Mouse (Mus musculus): ENCODE data around the gene Capn12. TPM values are rescaled to one million over a fixed set of nuclear protein-coding genes. Genes with fewer than 3 reads are reported as not detected.

Gene Capn12
- total and polyA plus RNA-seq, 3 experiments: 0.17 TPM; not detected in 2

GRCm38 (mm10) chr7:28847273-28847672 lies 33.9 kb upstream of the Capn12 start:
- Histone ChIP-seq H3K79me2 (replicated peaks; ENCODE audit: control insufficient read depth, extremely low read depth, insufficient read depth, poor library complexity, severe bottlenecking) (no peaks in the 10 kb centered on the region), H3K4me3 (replicated peaks in 1 of 3; ENCODE audit: low read depth in 2 of 3, low read length in 2 of 3, poor library complexity in 1 of 3) (no peak overlapping the region), H3K4me1 (ENCODE audit: control insufficient read depth in 1 of 2, insufficient read depth in 2 of 2) (no peaks in the 10 kb centered on the region), H3K9me3 (replicated peaks; ENCODE audit: low read length) (peaks cover 8% of the 10 kb centered on the region), H3K27ac (ENCODE audit: insufficient read depth, low read depth) (no peak overlapping the region), H3K4me2 (ENCODE audit: insufficient read depth, low read depth, poor library complexity, severe bottlenecking) (no peak overlapping the region), H3K9ac (ENCODE audit: insufficient read depth, low read depth) (no peak overlapping the region), H3K27me3 (replicated peaks) (no peaks in the 10 kb centered on the region), H3K36me3 (replicated peaks in 1 of 2; ENCODE audit: control insufficient read depth in 1 of 2, insufficient read depth in 1 of 2, low read length in 1 of 2) (no peaks in the 10 kb centered on the region)
- DNase-seq (ENCODE audit: extremely low read depth): no peak
- TF ChIP-seq POLR2AphosphoS2 (IDR thresholded peaks at IDR 0.05; ENCODE audit: low read depth, low read length) (no peak), JUN (IDR thresholded peaks at IDR 0.05; ENCODE audit: insufficient read depth, low read depth, low read length) (no peak), ELF1 (IDR thresholded peaks at IDR 0.05; ENCODE audit: low read depth, low read length) (no peak), KAT2A (IDR thresholded peaks at IDR 0.05; ENCODE audit: insufficient replicate concordance, low read length) (no peak), HCFC1 (IDR thresholded peaks at IDR 0.05; ENCODE audit: low read depth, low read length) (no peak), E2F4 (IDR thresholded peaks at IDR 0.05; ENCODE audit: insufficient replicate concordance, low read depth, low read length) (no peak), MEF2A (IDR thresholded peaks at IDR 0.05; ENCODE audit: borderline replicate concordance, low read depth, low read length) (no peak), ZC3H11A (IDR thresholded peaks at IDR 0.05; ENCODE audit: low read depth, low read length) (no peak), CHD2 (IDR thresholded peaks at IDR 0.05; ENCODE audit: low read length) (no peak), MXI1 (IDR thresholded peaks at IDR 0.05; ENCODE audit: low read depth, low read length) (no peak), UBTF (IDR thresholded peaks at IDR 0.05; ENCODE audit: low read depth, low read length) (no peak), USF1 (IDR thresholded peaks at IDR 0.05; ENCODE audit: low read depth, low read length) (no peak), TCF12 (IDR thresholded peaks at IDR 0.05; ENCODE audit: low read depth, low read length) (no peak)
- dilution Hi-C loops (cut with MboI; ENCODE audit: extremely low pct_ligation_motif_present, extremely low pct_unique_long_range_greater_than_20kb, low sequenced_read_pairs) (no loop called here), in situ Hi-C loops (cut with MboI; ENCODE audit: low pct_ligation_motif_present, low pct_unique_long_range_greater_than_20kb, low sequenced_read_pairs) (no loop called here)

GRCm38 (mm10) chr7:28849700-28850236 lies 31.5 kb upstream of the Capn12 start:
- Histone ChIP-seq H3K9ac (ENCODE audit: insufficient read depth, low read depth) (no peak overlapping the region), H3K4me2 (ENCODE audit: insufficient read depth, low read depth, poor library complexity, severe bottlenecking) (no peak overlapping the region), H3K4me3 (replicated peaks in 1 of 3; ENCODE audit: low read depth in 2 of 3, low read length in 2 of 3, poor library complexity in 1 of 3) (no peak overlapping the region), H3K79me2 (replicated peaks; ENCODE audit: control insufficient read depth, extremely low read depth, insufficient read depth, poor library complexity, severe bottlenecking) (no peaks in the 10 kb centered on the region), H3K27me3 (replicated peaks) (no peaks in the 10 kb centered on the region), H3K36me3 (replicated peaks in 1 of 2; ENCODE audit: control insufficient read depth in 1 of 2, insufficient read depth in 1 of 2, low read length in 1 of 2) (no peaks in the 10 kb centered on the region), H3K27ac (ENCODE audit: insufficient read depth, low read depth) (no peak overlapping the region), H3K9me3 (replicated peaks; ENCODE audit: low read length) (peaks cover 12% of the 10 kb centered on the region), H3K4me1 (ENCODE audit: control insufficient read depth in 1 of 2, insufficient read depth in 2 of 2) (no peaks in the 10 kb centered on the region)
- no peak for DNase-seq (ENCODE audit: extremely low read depth)
- dilution Hi-C loops (cut with MboI; ENCODE audit: extremely low pct_ligation_motif_present, extremely low pct_unique_long_range_greater_than_20kb, low sequenced_read_pairs) (no loop called here), in situ Hi-C loops (cut with MboI; ENCODE audit: low pct_ligation_motif_present, low pct_unique_long_range_greater_than_20kb, low sequenced_read_pairs) (no loop called here)
- TF ChIP-seq POLR2AphosphoS2 (IDR thresholded peaks at IDR 0.05; ENCODE audit: low read depth, low read length): no peak
- TF ChIP-seq MAFK (IDR thresholded peaks at IDR 0.05; ENCODE audit: insufficient replicate concordance, low read length): no peak
- TF ChIP-seq ELF1 (IDR thresholded peaks at IDR 0.05; ENCODE audit: low read depth, low read length): no peak
- TF ChIP-seq CHD2 (IDR thresholded peaks at IDR 0.05; ENCODE audit: low read length): no peak
- TF ChIP-seq ZNF384 (IDR thresholded peaks at IDR 0.05; ENCODE audit: low read depth, low read length): no peak
- no peak for TF ChIP-seq TBP (conservative IDR thresholded peaks at IDR 0.05; ENCODE audit: low read depth, low read length)
- no peak for TF ChIP-seq MAZ (IDR thresholded peaks at IDR 0.05; ENCODE audit: low read depth, low read length)
- TF ChIP-seq JUN (IDR thresholded peaks at IDR 0.05; ENCODE audit: insufficient read depth, low read depth, low read length): no peak
- no peak for TF ChIP-seq SIN3A (IDR thresholded peaks at IDR 0.05; ENCODE audit: low read length)
- TF ChIP-seq POLR2A (IDR thresholded peaks at IDR 0.05; ENCODE audit: low read depth, low read length): no peak
